Mouse (Mus musculus): ENCODE results near the gene 2210407C18Rik. TPM values are rescaled to one million over a fixed set of nuclear protein-coding genes. Genes with fewer than 3 reads are reported as not detected.

Gene 2210407C18Rik
- polyA plus RNA-seq, 1 experiment from 2014 or later = not detected

DNA sequence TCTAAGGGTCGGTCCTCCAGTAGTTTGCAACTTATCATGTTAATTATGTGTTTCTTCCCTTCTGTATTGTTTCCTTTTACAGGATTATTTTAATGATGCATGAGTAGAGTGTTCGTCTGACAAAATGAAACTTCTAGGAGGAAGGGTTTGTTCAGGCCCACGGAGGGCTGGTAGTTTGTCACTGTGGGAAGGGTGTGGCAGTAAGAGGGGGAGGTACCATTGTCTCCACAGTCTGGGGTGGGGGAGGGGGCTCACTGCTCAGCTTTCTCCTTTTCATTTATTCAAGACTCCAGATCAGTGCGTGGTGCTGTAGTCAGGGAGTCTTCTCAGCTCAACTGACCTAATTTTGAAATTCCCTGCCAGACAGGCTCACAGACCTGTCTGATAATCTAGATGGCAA is 10.3 kb upstream of the 2210407C18Rik start:
- no peak overlapping the region for H3K4me2 ChIP-seq
- H3K27me3 ChIP-seq = no peaks in the 10 kb centered on the region
- H3K9ac ChIP-seq = no peak overlapping the region
- H3K36me3 ChIP-seq = no peaks in the 10 kb centered on the region
- ATAC-seq (ENCODE audit: borderline replicate concordance, extremely low read depth, low FRiP score, low TSS enrichment) = no peak
- H3K27ac ChIP-seq = no peak overlapping the region
- 48% methylated on average over 4 of the region's 4 CpGs for WGBS
- no peaks in the 10 kb centered on the region for H3K9me3 ChIP-seq
- no peaks in the 10 kb centered on the region for H3K4me1 ChIP-seq
- no peak overlapping the region for H3K4me3 ChIP-seq

DNA sequence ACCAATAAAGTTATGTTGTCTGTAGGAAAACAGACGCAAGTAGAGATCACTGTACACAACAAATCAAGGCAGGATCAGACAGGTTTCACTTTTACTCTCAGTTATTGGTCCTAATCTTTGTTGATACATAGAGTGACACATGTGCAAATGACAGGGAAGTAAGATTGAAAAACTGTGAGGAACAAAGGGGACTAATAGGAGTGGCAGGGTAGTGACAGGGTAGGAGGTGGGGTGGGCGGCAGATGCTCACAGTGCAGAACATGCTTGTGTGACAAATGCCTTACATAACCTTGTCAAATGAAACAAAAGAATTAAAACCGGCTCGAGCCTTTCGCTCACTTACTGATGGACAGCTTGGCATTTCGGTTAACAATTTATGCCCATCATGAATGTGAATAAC is 2.9 kb upstream of the 2210407C18Rik start:
- no peak overlapping the region for H3K4me2 ChIP-seq
- ATAC-seq (ENCODE audit: borderline replicate concordance, extremely low read depth, low FRiP score, low TSS enrichment) = no peak
- no peaks in the 10 kb centered on the region for H3K27me3 ChIP-seq
- H3K27ac ChIP-seq = no peak overlapping the region
- no peaks in the 10 kb centered on the region for H3K36me3 ChIP-seq
- no peak overlapping the region for H3K9ac ChIP-seq
- no peaks in the 10 kb centered on the region for H3K4me1 ChIP-seq
- H3K4me3 ChIP-seq = no peak overlapping the region
- no peaks in the 10 kb centered on the region for H3K9me3 ChIP-seq
- 57% methylated on average over 6 of the region's 6 CpGs for WGBS

DNA sequence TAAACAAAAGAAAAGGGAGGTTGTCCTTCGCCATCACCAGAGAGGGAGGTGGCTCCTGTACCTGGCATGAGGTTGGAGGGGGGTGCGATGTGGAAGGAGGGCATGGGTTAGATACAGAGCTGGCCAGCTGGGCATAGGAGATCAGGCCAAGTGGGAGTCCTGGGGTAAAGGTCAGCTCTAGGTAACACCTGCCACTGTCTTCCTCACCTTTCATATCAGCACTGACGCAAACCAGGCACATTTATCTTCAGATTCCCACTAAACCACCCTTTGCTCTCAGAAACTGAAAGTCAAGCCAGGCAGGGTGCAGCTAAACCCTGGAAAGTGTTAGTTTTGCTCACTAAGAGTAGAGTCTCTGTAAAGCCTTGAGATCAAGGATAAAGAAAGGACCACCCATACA is 2.5 kb upstream of the 2210407C18Rik start:
- no peaks in the 10 kb centered on the region for H3K4me1 ChIP-seq
- no peak overlapping the region for H3K4me2 ChIP-seq
- H3K4me3 ChIP-seq = no peak overlapping the region
- H3K27ac ChIP-seq = no peak overlapping the region
- H3K36me3 ChIP-seq = no peaks in the 10 kb centered on the region
- H3K9me3 ChIP-seq = no peaks in the 10 kb centered on the region
- WGBS = 41% methylated on average over 3 of the region's 3 CpGs
- no peak overlapping the region for H3K9ac ChIP-seq
- ATAC-seq (ENCODE audit: borderline replicate concordance, extremely low read depth, low FRiP score, low TSS enrichment) = no peak
- no peaks in the 10 kb centered on the region for H3K27me3 ChIP-seq

DNA sequence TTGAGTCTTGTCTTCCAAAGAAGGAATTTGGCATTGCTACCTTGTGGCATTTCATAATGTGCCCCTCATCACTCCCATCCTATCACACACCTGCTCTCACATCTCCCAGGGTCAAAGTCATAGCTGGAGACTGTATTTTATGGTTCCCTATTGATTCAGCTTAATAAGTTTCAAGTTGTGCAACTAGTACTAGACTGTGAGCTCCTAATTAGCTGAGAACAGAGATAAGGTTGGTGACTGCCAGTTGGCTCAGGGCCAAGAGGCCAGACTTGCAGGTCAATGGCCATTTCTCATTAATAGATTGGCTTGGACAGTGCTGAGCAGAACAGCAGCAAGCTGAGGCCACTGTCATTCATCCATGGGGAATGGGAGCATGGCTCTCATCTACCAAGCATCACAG is 1.3 kb downstream of the 2210407C18Rik start:
- no peak overlapping the region for H3K4me3 ChIP-seq
- no peaks in the 10 kb centered on the region for H3K9me3 ChIP-seq
- H3K27me3 ChIP-seq = no peaks in the 10 kb centered on the region
- H3K9ac ChIP-seq = no peak overlapping the region
- no peaks in the 10 kb centered on the region for H3K4me1 ChIP-seq
- H3K36me3 ChIP-seq = no peaks in the 10 kb centered on the region
- H3K4me2 ChIP-seq = no peak overlapping the region
- H3K27ac ChIP-seq = no peak overlapping the region
- ATAC-seq (ENCODE audit: borderline replicate concordance, extremely low read depth, low FRiP score, low TSS enrichment) = no peak

DNA sequence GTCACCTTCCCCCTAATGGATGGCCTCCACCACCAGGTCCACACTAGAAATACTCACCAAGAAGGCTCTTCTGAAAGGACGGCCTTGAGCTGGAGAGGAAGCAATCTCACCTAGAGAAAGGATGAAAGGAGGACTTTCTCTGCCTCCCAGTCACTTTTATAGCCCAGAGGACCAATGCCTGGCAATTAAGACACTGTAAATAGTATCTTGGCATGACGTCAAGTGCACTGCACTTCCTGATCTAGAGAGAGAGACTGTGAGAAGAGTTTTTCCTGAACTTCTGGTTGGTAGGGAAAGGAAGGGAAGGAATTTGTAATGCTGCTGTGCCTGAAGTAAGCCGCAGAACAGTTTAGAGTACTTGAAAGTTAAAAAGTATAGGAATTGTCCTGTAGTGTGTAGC is 2.5 kb downstream of the 2210407C18Rik start:
- no peaks in the 10 kb centered on the region for H3K4me1 ChIP-seq

DNA sequence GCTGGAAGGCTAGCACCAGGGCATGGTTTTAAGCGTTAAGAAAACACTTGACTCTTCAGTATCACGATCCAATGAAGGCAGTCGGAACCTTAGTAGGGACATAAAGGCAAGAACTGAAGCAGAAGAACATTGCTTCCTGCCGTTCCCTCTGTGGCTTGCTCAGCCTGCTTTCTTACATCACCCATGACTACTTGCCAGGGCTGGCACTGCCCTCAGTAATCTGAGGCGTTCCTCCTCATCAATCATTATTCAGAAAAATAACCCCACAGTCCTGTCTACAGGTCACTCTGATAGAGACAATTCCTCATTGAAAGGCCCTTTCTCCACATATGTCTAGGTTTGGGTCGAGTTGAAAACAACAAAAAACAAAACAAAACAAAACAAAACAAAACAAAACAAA is 8.8 kb downstream of the 2210407C18Rik start:
- 70% methylated on average over 6 of the region's 6 CpGs for WGBS
- H3K9ac ChIP-seq = no peak overlapping the region
- ATAC-seq (ENCODE audit: borderline replicate concordance, extremely low read depth, low FRiP score, low TSS enrichment) = no peak

More for the DNA sequence above, 2.5 kb downstream of the 2210407C18Rik start:
- Histone ChIP-seq H3K4me2 (no peak overlapping the region), H3K27ac (no peak overlapping the region), H3K9ac (no peak overlapping the region), H3K9me3 (no peaks in the 10 kb centered on the region), H3K36me3 (no peaks in the 10 kb centered on the region), H3K4me3 (no peak overlapping the region), H3K27me3 (no peaks in the 10 kb centered on the region)
- WGBS = 55% methylated on average over 3 of the region's 3 CpGs
- no peak for ATAC-seq (ENCODE audit: borderline replicate concordance, extremely low read depth, low FRiP score, low TSS enrichment)

DNA sequence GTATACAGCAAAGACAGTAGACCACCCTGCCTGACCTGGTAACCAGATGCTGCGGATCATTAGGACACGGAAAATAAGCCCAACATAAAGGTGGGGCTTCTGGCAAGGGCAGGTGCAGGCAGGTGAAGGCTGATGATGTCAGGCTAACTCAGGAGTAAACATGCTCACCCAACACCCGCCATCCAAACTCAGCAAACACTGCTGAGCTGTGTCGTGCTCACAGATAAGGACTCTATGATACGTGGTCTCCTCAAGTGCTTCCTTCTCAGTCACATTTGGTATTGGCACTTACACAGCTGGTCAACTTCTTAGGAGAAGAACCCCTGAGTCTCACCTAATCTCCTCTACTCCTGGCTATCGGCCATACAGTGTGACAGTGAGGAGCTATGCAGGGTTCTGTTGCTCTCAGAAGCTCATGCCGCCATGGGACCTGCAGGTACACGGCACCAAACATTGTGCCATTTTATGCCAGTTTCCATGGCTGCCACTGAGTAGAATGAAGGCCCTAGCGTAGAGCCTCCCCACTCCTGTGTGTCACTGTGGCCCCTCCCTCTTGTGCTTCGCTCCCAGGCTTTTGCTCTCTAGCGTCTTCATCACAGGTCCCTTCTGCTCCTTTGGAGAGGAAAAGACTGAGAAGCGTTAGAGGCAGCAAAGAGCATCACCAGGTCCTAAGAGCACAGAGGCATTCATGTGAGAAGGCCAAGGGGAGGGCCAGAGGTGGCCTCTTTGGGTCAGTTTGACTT is 9.5 kb downstream of the 2210407C18Rik start:
- H3K9ac ChIP-seq = no peak overlapping the region
- H3K36me3 ChIP-seq = no peaks in the 10 kb centered on the region
- no peaks in the 10 kb centered on the region for H3K4me1 ChIP-seq
- H3K27me3 ChIP-seq = no peaks in the 10 kb centered on the region
- no peak overlapping the region for H3K4me2 ChIP-seq
- no peaks in the 10 kb centered on the region for H3K9me3 ChIP-seq
- H3K4me3 ChIP-seq = no peak overlapping the region
- WGBS = 75% methylated on average over 12 of the region's 12 CpGs
- no peak for ATAC-seq (ENCODE audit: borderline replicate concordance, extremely low read depth, low FRiP score, low TSS enrichment)
- H3K27ac ChIP-seq = no peak overlapping the region

More for the DNA sequence above, 8.8 kb downstream of the 2210407C18Rik start:
- H3K27me3 ChIP-seq = no peaks in the 10 kb centered on the region
- H3K36me3 ChIP-seq = no peaks in the 10 kb centered on the region
- H3K4me3 ChIP-seq = no peak overlapping the region
- H3K4me2 ChIP-seq = no peak overlapping the region
- no peaks in the 10 kb centered on the region for H3K9me3 ChIP-seq
- H3K4me1 ChIP-seq = no peaks in the 10 kb centered on the region
- no peak overlapping the region for H3K27ac ChIP-seq

DNA sequence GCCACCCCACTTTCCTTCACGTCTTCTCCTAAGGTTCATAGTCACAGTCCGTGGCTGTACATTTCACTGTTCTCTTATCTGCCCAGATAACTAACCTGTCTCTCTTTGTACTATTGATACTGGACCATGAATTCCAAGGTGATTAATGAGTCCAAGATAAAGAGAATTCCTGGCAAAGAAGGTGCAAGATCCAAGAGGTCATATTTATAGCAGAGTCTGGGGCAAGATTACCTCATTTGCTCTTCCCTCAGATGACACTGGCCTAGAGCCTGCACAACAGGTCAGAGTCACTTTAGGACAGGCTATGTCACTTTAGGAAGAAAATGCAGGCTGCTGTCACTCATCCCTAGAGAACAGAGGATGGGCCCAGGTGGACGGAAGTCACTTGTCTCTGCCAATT is 10.6 kb downstream of the 2210407C18Rik start:
- Histone ChIP-seq H3K4me1 (no peaks in the 10 kb centered on the region), H3K9ac (no peak overlapping the region), H3K27me3 (no peaks in the 10 kb centered on the region), H3K4me2 (no peak overlapping the region), H3K9me3 (no peaks in the 10 kb centered on the region), H3K36me3 (no peaks in the 10 kb centered on the region), H3K4me3 (no peak overlapping the region), H3K27ac (no peak overlapping the region)
- no peak for ATAC-seq (ENCODE audit: borderline replicate concordance, extremely low read depth, low FRiP score, low TSS enrichment)
- WGBS = 43% methylated on average over 3 of the region's 3 CpGs

DNA sequence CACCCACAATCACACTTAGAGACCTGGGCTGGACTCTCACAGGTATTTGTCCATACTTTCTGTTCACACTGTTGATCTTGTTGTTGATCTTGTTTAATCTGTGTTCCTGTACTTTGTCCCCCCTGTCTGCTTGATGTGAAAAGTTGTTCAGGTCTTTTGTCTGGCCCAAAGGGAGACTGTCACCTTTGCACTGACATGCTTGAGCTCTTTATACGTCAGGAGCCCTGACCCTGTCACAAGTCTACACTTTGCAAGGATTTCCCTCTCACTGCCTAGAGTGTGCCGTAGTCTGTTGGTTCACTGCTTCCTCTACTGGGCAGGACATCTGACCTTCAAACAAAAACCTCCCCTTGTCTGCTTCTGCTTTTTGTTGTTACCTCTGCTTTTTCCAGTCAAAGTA is 11.2 kb downstream of the 2210407C18Rik start:
- H3K36me3 ChIP-seq = no peaks in the 10 kb centered on the region
- ATAC-seq (ENCODE audit: borderline replicate concordance, extremely low read depth, low FRiP score, low TSS enrichment) = no peak
- no peak overlapping the region for H3K4me3 ChIP-seq
- H3K9me3 ChIP-seq = no peaks in the 10 kb centered on the region
- no peak overlapping the region for H3K4me2 ChIP-seq
- no peak overlapping the region for H3K27ac ChIP-seq
- WGBS = 39% methylated on average over 2 of the region's 2 CpGs
- H3K9ac ChIP-seq = no peak overlapping the region
- H3K27me3 ChIP-seq = no peaks in the 10 kb centered on the region
- H3K4me1 ChIP-seq = no peaks in the 10 kb centered on the region

DNA sequence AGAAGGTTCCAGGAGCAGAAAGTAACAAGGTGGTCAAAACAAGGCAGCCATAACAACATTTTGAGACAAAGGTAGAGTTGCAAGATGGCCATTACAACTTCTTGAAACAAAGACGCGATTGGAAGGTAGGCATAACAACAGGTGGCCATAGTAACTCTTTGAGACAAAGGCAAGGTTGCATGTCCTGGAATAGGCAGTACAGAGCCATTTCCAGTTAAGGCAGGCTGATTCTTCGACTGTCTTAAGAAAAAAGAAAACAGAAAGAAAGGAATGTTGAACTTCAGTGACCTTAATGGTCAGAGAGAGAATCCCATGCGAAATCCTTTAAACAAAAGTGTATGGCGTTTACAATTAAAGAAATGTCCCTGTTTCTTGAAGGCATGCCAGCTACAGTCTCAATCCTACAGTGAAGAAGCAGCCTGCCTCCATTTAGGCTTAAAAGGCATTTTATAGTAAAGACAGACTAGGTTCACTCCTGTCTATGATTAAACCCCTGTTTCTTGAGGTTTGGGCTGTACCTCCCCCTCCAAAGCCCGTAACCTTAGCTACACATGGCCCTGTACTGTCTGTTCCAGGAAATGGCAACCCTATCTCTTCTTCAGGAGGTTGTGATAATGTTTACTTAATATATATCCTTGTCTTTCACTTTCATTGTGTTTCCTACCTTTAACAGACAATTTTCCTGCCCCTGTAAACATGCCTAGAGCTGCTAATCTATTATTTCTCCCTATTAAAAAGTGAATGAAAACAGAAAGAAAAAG is 12.9 kb downstream of the 2210407C18Rik start:
- Histone ChIP-seq H3K4me3 (no peak overlapping the region), H3K9ac (no peak overlapping the region), H3K27me3 (no peaks in the 10 kb centered on the region), H3K4me2 (no peak overlapping the region), H3K27ac (no peak overlapping the region), H3K9me3 (no peaks in the 10 kb centered on the region), H3K36me3 (no peaks in the 10 kb centered on the region), H3K4me1 (no peaks in the 10 kb centered on the region)
- no peak for ATAC-seq (ENCODE audit: borderline replicate concordance, extremely low read depth, low FRiP score, low TSS enrichment)
- WGBS = 62% methylated on average over 6 of the region's 6 CpGs

DNA sequence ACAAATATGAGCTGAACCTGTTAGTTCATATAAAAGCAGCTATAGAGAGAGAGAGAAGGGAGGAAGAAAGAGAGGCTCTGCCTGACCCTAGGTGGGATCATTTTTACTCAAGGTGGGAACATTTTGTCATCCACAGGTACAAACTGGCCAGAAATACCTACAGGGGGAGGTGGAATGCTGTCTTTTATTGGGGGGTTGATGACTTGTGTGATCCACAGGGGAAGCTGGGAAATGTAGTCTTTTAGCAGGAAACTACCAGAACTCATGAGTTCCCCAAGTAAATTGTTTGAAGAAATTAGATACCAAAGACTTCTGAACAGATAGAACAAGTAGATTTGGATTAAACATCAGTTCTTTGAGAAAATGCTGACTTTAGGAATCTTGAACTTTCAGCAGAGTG is 13.8 kb downstream of the 2210407C18Rik start:
- H3K4me2 ChIP-seq = no peak overlapping the region
- no peaks in the 10 kb centered on the region for H3K4me1 ChIP-seq
- no peak for ATAC-seq (ENCODE audit: borderline replicate concordance, extremely low read depth, low FRiP score, low TSS enrichment)
- H3K4me3 ChIP-seq = no peak overlapping the region
- no peaks in the 10 kb centered on the region for H3K9me3 ChIP-seq
- H3K36me3 ChIP-seq = no peaks in the 10 kb centered on the region
- no peak overlapping the region for H3K9ac ChIP-seq
- no peaks in the 10 kb centered on the region for H3K27me3 ChIP-seq
- no peak overlapping the region for H3K27ac ChIP-seq

DNA sequence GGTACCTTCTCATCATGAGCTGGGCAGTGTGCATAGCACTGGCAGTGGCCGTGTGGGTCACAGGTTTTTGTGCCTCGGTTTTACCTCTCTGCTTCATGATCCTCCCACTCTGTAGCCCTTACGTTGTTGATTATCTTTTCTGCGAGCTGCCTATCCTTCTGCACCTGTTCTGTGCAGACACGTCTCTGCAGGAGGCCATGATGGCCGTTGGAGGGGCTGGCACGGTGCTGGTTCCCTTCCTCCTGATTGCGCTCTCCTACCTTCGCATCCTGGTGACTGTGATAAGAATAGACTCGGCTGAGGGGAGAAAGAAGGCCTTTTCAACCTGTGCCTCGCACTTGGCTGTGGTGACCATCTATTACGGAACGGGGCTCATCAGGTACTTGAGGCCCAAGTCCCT is 18.0 kb downstream of the 2210407C18Rik start:
- Histone ChIP-seq H3K27me3 (no peaks in the 10 kb centered on the region), H3K36me3 (no peaks in the 10 kb centered on the region), H3K9me3 (no peaks in the 10 kb centered on the region), H3K27ac (no peak overlapping the region), H3K4me2 (no peak overlapping the region), H3K4me1 (no peaks in the 10 kb centered on the region), H3K9ac (no peak overlapping the region), H3K4me3 (no peak overlapping the region)
- no peak for ATAC-seq (ENCODE audit: borderline replicate concordance, extremely low read depth, low FRiP score, low TSS enrichment)
- WGBS = 79% methylated on average over 13 of the region's 13 CpGs
